Mouse (Mus musculus) bone marrow, adult 2 months (tissue): ENCODE data around the gene Mamld1.

ENCODE experiments used
- CTCF ChIP-seq: fragments of 200-500 bp; IDR thresholded peaks from 2 replicates; pipeline ENCODE4 v1.5.1; 2011; ENCODE audit warnings: low read length, control low read depth; ENCODE audit not compliant: control insufficient read depth, insufficient read depth
- POLR2A ChIP-seq: fragments of 200-500 bp; IDR thresholded peaks from 2 replicates; pipeline ENCODE4 v1.6.1; 2011; ENCODE audit warnings: low read depth, mild to moderate bottlenecking, control low read depth, low read length, borderline replicate concordance; ENCODE audit not compliant: control insufficient read depth

- no peak for TF ChIP-seq CTCF
- no peak for TF ChIP-seq POLR2A
Measured at GRCm38 (mm10) chrX:71105820-71106219, 55.8 kb downstream of the Mamld1 start.
